Mouse (Mus musculus) hindbrain, embryonic 13.5 days (tissue): ENCODE results near the gene Abhd11. TPM values are rescaled to one million over a fixed set of nuclear protein-coding genes. Genes with fewer than 3 reads are reported as not detected.
"Not testable (repeated sequence)": the region's sequence is repeated elsewhere in the genome, so short reads cannot be mapped to it uniquely, and the experiment has no call there.

Experiments
- ATAC-seq: fragments of 200-750 bp; cut with Nextera tagmentation; 2 replicates; pipeline ENCODE4 v1.8.0; 2017; ENCODE audit warnings: moderate TSS enrichment; ENCODE audit not compliant: low FRiP score
- H3K27ac ChIP-seq: fragments of 300-500 bp; sonication (generic); 2 replicates; pipeline ENCODE4 v1.5.1; 2015; ENCODE audit warnings: inconsistent platforms, mild to moderate bottlenecking, moderate library complexity
- H3K27me3 ChIP-seq: fragments of 300-500 bp; sonication (generic); 2 replicates; pipeline ENCODE4 v1.6.1; 2015; ENCODE audit warnings: mild to moderate bottlenecking, inconsistent platforms
- H3K36me3 ChIP-seq: fragments of 300-500 bp; sonication (generic); 2 replicates; pipeline ENCODE4 v1.6.1; 2015; ENCODE audit warnings: mild to moderate bottlenecking, inconsistent platforms
- H3K4me1 ChIP-seq: fragments of 300-500 bp; sonication (generic); replicated peaks from 2 replicates; pipeline ENCODE4 v1.6.1; 2015; ENCODE audit warnings: inconsistent platforms
- H3K4me2 ChIP-seq: fragments of 300-500 bp; sonication (generic); 2 replicates; pipeline ENCODE4 v1.6.1; 2015; ENCODE audit warnings: inconsistent platforms, mild to moderate bottlenecking, moderate library complexity
- H3K4me3 ChIP-seq: fragments of 300-500 bp; sonication (generic); 2 replicates; pipeline ENCODE4 v1.5.1; 2015; ENCODE audit warnings: mild to moderate bottlenecking, inconsistent platforms
- H3K9ac ChIP-seq: fragments of 300-500 bp; sonication (generic); 2 replicates; pipeline ENCODE4 v1.6.1; 2015; ENCODE audit warnings: mild to moderate bottlenecking, inconsistent platforms
- H3K9me3 ChIP-seq: fragments of 300-500 bp; sonication (generic); 2 replicates; pipeline ENCODE4 v1.6.1; 2016; ENCODE audit warnings: inconsistent platforms
- WGBS: fragments of 180-500 bp; shearing (Covaris S2); methylation state at CpG from one replicate; pipeline ENCODE4 v1.1.7; 2015; 5-methylcytosine and 5-hydroxymethylcytosine counted together
- polyA plus RNA-seq: library from polyadenylated mRNA; unstranded; fragments of >200 nt; fragmentation: Nextera tagmentation; extraction: Ambion mirVana; gene quantifications from 2 replicates; pipeline ENCODE4 v1.2.1, GENCODE M21; 2015

Gene Abhd11
- polyA plus RNA-seq, 1 experiment from 2014 or later = 65.0 TPM

GRCm38 (mm10) chr5:135035608-135036359, 26.8 kb downstream of the Abhd11 start:
- 67% methylated on average over 18 of the region's 18 CpGs for WGBS

GRCm38 (mm10) chr5:135037946-135038345, 29.0 kb downstream of the Abhd11 start:
- Histone ChIP-seq H3K4me2 (no peak overlapping the region), H3K9ac (no peak overlapping the region), H3K4me3 (no peak overlapping the region), H3K27ac (no peak overlapping the region), H3K36me3 (peaks cover 24% of the 10 kb centered on the region), H3K27me3 (no peaks in the 10 kb centered on the region), H3K9me3 (no peaks in the 10 kb centered on the region; the same call in 1 of the 2 replicates), H3K4me1 (0 out of 2 replicates have a peak, but pooled peaks cover 7% of the 10 kb centered on the region)
- no peak for ATAC-seq
- WGBS = 85% methylated on average over 3 of the region's 3 CpGs

More at GRCm38 (mm10) chr5:135035608-135036359, 26.8 kb downstream of the Abhd11 start:
- Histone ChIP-seq H3K4me3 (no peak overlapping the region), H3K9me3 (no peaks in the 10 kb centered on the region; the same call in 1 of the 2 replicates), H3K27ac (no peak overlapping the region), H3K4me2 (no peak overlapping the region), H3K9ac (no peak overlapping the region), H3K36me3 (peaks cover 20% of the 10 kb centered on the region), H3K27me3 (no peaks in the 10 kb centered on the region), H3K4me1 (0 out of 2 replicates have a peak, but pooled peaks cover 7% of the 10 kb centered on the region)
- ATAC-seq = no peak

- H3K27me3 ChIP-seq = no peaks in the 10 kb centered on the region
- ATAC-seq = no peak
- H3K4me3 ChIP-seq = no peak overlapping the region
- H3K4me2 ChIP-seq = no peak overlapping the region
- no peak overlapping the region for H3K27ac ChIP-seq
- no peaks in the 10 kb centered on the region for H3K9me3 ChIP-seq
- 81% methylated on average over 9 of the region's 9 CpGs for WGBS
- H3K9ac ChIP-seq = no peak overlapping the region
- H3K36me3 ChIP-seq = peaks cover 29% of the 10 kb centered on the region
- H3K4me1 ChIP-seq = 0 out of 2 replicates have a peak, but pooled peaks cover 7% of the 10 kb centered on the region
Measured at GRCm38 (mm10) chr5:135039541-135039940, 30.6 kb downstream of the Abhd11 start.

- no peak overlapping the region for H3K4me2 ChIP-seq
- H3K27ac ChIP-seq = no peak overlapping the region
- 45% methylated on average over 6 of the region's 6 CpGs for WGBS
- H3K27me3 ChIP-seq = no peaks in the 10 kb centered on the region
- H3K36me3 ChIP-seq = peaks cover 34% of the 10 kb centered on the region
- no peaks in the 10 kb centered on the region for H3K9me3 ChIP-seq
- H3K9ac ChIP-seq = peak overlapping the region; percentile 24; the same call in 1 of the 2 replicates
- H3K4me3 ChIP-seq = no peak overlapping the region
- no peak for ATAC-seq
- 0 out of 2 replicates have a peak, but pooled peaks cover 7% of the 10 kb centered on the region for H3K4me1 ChIP-seq
Measured at GRCm38 (mm10) chr5:135040059-135040458, 31.1 kb downstream of the Abhd11 start.

GRCm38 (mm10) chr5:135040777-135041176, 31.8 kb downstream of the Abhd11 start:
- 83% methylated on average over 11 of the region's 11 CpGs for WGBS
- Histone ChIP-seq H3K9me3 (no peaks in the 10 kb centered on the region), H3K4me3 (no peak overlapping the region), H3K27ac (no peak overlapping the region), H3K36me3 (peaks cover 41% of the 10 kb centered on the region), H3K4me2 (no peak overlapping the region), H3K27me3 (no peaks in the 10 kb centered on the region), H3K4me1 (0 out of 2 replicates have a peak, but pooled peaks cover 7% of the 10 kb centered on the region), H3K9ac (no peak overlapping the region)
- ATAC-seq = no peak

GRCm38 (mm10) chr5:135042105-135042788, 33.3 kb downstream of the Abhd11 start:
- no peaks in the 10 kb centered on the region for H3K27me3 ChIP-seq
- no peak overlapping the region for H3K4me2 ChIP-seq
- no peak overlapping the region for H3K4me3 ChIP-seq
- no peaks in the 10 kb centered on the region for H3K9me3 ChIP-seq
- 29% methylated on average over 21 of the region's 21 CpGs for WGBS
- H3K36me3 ChIP-seq = peaks cover 39% of the 10 kb centered on the region
- H3K27ac ChIP-seq = no peak overlapping the region
- no peak for ATAC-seq
- 0 out of 2 replicates have a peak, but pooled peaks cover 7% of the 10 kb centered on the region for H3K4me1 ChIP-seq
- no peak overlapping the region for H3K9ac ChIP-seq

GRCm38 (mm10) chr5:135044575-135044974, 35.6 kb downstream of the Abhd11 start:
- 94% methylated on average over 3 of the region's 3 CpGs for WGBS
- ATAC-seq = no peak
- peaks cover 41% of the 10 kb centered on the region for H3K36me3 ChIP-seq

GRCm38 (mm10) chr5:135048539-135048938, 39.6 kb downstream of the Abhd11 start:
- ATAC-seq = no peak
- no peaks in the 10 kb centered on the region for H3K4me1 ChIP-seq
- H3K4me2 ChIP-seq = no peak overlapping the region
- no peak overlapping the region for H3K27ac ChIP-seq
- H3K9me3 ChIP-seq = no peaks in the 10 kb centered on the region
- H3K9ac ChIP-seq = no peak overlapping the region
- 96% methylated on average over 5 of the region's 5 CpGs for WGBS
- H3K4me3 ChIP-seq = no peak overlapping the region
- no peaks in the 10 kb centered on the region for H3K27me3 ChIP-seq
- H3K36me3 ChIP-seq = peaks cover 66% of the 10 kb centered on the region

More at GRCm38 (mm10) chr5:135044575-135044974, 35.6 kb downstream of the Abhd11 start:
- Histone ChIP-seq H3K9ac (no peak overlapping the region), H3K9me3 (no peaks in the 10 kb centered on the region), H3K4me2 (no peak overlapping the region), H3K4me1 (0 out of 2 replicates have a peak, but pooled peaks cover 7% of the 10 kb centered on the region), H3K27ac (no peak overlapping the region), H3K4me3 (no peak overlapping the region), H3K27me3 (no peaks in the 10 kb centered on the region)

- not testable (repeated sequence) for H3K4me3 ChIP-seq, H3K9me3 ChIP-seq, H3K27me3 ChIP-seq, H3K9ac ChIP-seq, ATAC-seq, H3K27ac ChIP-seq, H3K4me1 ChIP-seq, H3K4me2 ChIP-seq
- 91% methylated on average over 6 of the region's 6 CpGs for WGBS
- H3K36me3 ChIP-seq = peaks cover 71% of the 10 kb centered on the region
Measured at GRCm38 (mm10) chr5:135049268-135049667, 40.3 kb downstream of the Abhd11 start.

- H3K36me3 ChIP-seq = peaks cover 90% of the 10 kb centered on the region
- H3K4me3 ChIP-seq = no peak overlapping the region
- H3K4me1 ChIP-seq = no peaks in the 10 kb centered on the region
- WGBS = 93% methylated on average over 12 of the region's 12 CpGs
- H3K9ac ChIP-seq = no peak overlapping the region
- no peaks in the 10 kb centered on the region for H3K27me3 ChIP-seq
- H3K27ac ChIP-seq = no peak overlapping the region
- H3K4me2 ChIP-seq = no peak overlapping the region
- ATAC-seq = no peak
- H3K9me3 ChIP-seq = no peaks in the 10 kb centered on the region
Measured at GRCm38 (mm10) chr5:135053356-135053755, 44.4 kb downstream of the Abhd11 start.
